Mouse (Mus musculus): ENCODE measurements at regions not wholly inside any gene's neighbourhood (a gene's known extent, or its start where the extent isn't known, plus 50 kb on each side); places are given as distances from the start of the nearest gene placed in this dataset.

DNA sequence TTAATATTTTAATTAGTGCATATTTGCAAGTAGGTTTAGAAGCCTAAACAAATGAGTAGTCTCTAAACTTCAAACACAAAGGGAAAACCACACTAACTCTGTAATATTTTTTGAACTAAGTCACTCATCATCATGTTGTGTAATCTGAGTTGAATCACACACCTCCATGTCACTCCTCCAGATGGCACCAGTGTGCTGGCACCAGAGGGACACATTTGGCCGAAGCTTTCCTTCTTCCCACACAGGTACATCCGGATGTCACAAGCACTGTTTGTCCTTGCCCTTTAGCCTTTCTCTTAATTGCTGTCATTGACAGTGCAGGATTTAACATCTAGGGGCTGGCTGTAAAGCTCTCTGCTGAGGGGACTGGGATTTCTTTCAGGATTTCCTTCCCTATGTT is 256.7 kb upstream of the Ccdc54 start:
- H3K9me3 ChIP-seq (replicated peaks): no peaks in the 10 kb centered on the region
- no peaks in the 10 kb centered on the region for H3K27me3 ChIP-seq
- no peak overlapping the region for H3K27ac ChIP-seq
- no peak overlapping the region for H3K4me2 ChIP-seq
- H3K9ac ChIP-seq: no peak overlapping the region
- H3K4me3 ChIP-seq: no peak overlapping the region
- H3K36me3 ChIP-seq (ENCODE audit: poor library complexity, severe bottlenecking): no peaks in the 10 kb centered on the region
- ATAC-seq: no peak
- H3K4me1 ChIP-seq: no peaks in the 10 kb centered on the region
- WGBS: 36% methylated on average over 2 of the region's 2 CpGs

DNA sequence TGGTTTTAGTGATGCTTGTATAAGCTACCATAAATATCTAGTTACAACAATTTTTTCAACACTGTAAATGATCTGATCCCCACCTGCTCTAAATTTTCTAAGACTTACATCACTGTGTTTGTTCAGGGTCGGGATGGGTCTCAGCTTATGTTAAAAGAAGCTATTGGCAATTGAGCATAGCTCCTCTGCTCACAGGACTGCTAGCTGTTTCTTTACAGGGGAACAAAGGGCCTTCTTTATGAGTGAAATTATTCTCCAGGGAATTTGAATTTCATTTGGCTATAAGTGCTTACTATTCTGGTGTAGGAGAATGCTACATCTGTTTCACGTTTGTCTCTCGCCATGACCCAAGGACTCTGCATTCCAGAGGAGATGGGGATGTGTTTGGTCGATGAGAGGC is 255.6 kb upstream of the Ccdc54 start:
- no peak for ATAC-seq
- H3K27me3 ChIP-seq: no peaks in the 10 kb centered on the region
- no peak overlapping the region for H3K4me3 ChIP-seq
- no peak overlapping the region for H3K4me2 ChIP-seq
- no peak overlapping the region for H3K27ac ChIP-seq
- no peaks in the 10 kb centered on the region for H3K9me3 ChIP-seq (replicated peaks)
- no peaks in the 10 kb centered on the region for H3K36me3 ChIP-seq (ENCODE audit: poor library complexity, severe bottlenecking)
- no peaks in the 10 kb centered on the region for H3K4me1 ChIP-seq
- no peak overlapping the region for H3K9ac ChIP-seq
- 70% methylated on average over 4 of the region's 4 CpGs for WGBS

- Histone ChIP-seq H3K4me3 (no peak overlapping the region), H3K9ac (no peak overlapping the region), H3K27me3 (no peaks in the 10 kb centered on the region), H3K4me2 (peak overlapping the region; percentile 34), H3K4me1 (no peaks in the 10 kb centered on the region), H3K27ac (no peak overlapping the region), H3K9me3 (replicated peaks) (no peaks in the 10 kb centered on the region), H3K36me3 (ENCODE audit: poor library complexity, severe bottlenecking) (no peaks in the 10 kb centered on the region)
- 34% methylated on average over 15 of the region's 15 CpGs for WGBS
- peak; percentile 95 for ATAC-seq
Measured at GRCm38 (mm10) chr16:50841677-50842580, 251.0 kb upstream of the Ccdc54 start.

- H3K4me2 ChIP-seq: no peak overlapping the region
- H3K9me3 ChIP-seq (replicated peaks): no peaks in the 10 kb centered on the region
- no peak overlapping the region for H3K9ac ChIP-seq
- no peak overlapping the region for H3K4me3 ChIP-seq
- H3K27ac ChIP-seq: no peak overlapping the region
- no peaks in the 10 kb centered on the region for H3K4me1 ChIP-seq
- 72% methylated on average over 10 of the region's 10 CpGs for whole genome bisulfite sequencing
- no peaks in the 10 kb centered on the region for H3K36me3 ChIP-seq (ENCODE audit: poor library complexity, severe bottlenecking)
- H3K27me3 ChIP-seq: no peaks in the 10 kb centered on the region
- peak; percentile 46 for ATAC-seq
Measured at GRCm38 (mm10) chr16:50841205-50841604, 250.3 kb upstream of the Ccdc54 start.

- H3K27me3 ChIP-seq: no peaks in the 10 kb centered on the region
- H3K4me3 ChIP-seq: no peak overlapping the region
- no peaks in the 10 kb centered on the region for H3K9me3 ChIP-seq (replicated peaks)
- H3K36me3 ChIP-seq (ENCODE audit: poor library complexity, severe bottlenecking): no peaks in the 10 kb centered on the region
- no peaks in the 10 kb centered on the region for H3K4me1 ChIP-seq
- H3K4me2 ChIP-seq: no peak overlapping the region
- ATAC-seq: no peak
- H3K9ac ChIP-seq: no peak overlapping the region
- 72% methylated on average over 9 of the region's 9 CpGs for WGBS
- no peak overlapping the region for H3K27ac ChIP-seq
Measured at GRCm38 (mm10) chr16:50839665-50840064, 248.7 kb upstream of the Ccdc54 start.

GRCm38 (mm10) chr16:50837416-50837815 is 246.5 kb upstream of the Ccdc54 start:
- 81% methylated on average over 9 of the region's 9 CpGs for WGBS
- no peak overlapping the region for H3K9ac ChIP-seq

GRCm38 (mm10) chr16:50836457-50836856 is 245.5 kb upstream of the Ccdc54 start:
- ATAC-seq: no peak
- H3K9me3 ChIP-seq (replicated peaks): no peaks in the 10 kb centered on the region
- no peak overlapping the region for H3K9ac ChIP-seq
- no peaks in the 10 kb centered on the region for H3K4me1 ChIP-seq
- WGBS: 70% methylated on average over 4 of the region's 4 CpGs
- H3K27me3 ChIP-seq: no peaks in the 10 kb centered on the region
- H3K36me3 ChIP-seq (ENCODE audit: poor library complexity, severe bottlenecking): no peaks in the 10 kb centered on the region
- H3K27ac ChIP-seq: no peak overlapping the region
- no peak overlapping the region for H3K4me2 ChIP-seq
- no peak overlapping the region for H3K4me3 ChIP-seq

More at GRCm38 (mm10) chr16:50837416-50837815, 246.5 kb upstream of the Ccdc54 start:
- Histone ChIP-seq H3K4me1 (no peaks in the 10 kb centered on the region), H3K36me3 (ENCODE audit: poor library complexity, severe bottlenecking) (no peaks in the 10 kb centered on the region), H3K9me3 (replicated peaks) (no peaks in the 10 kb centered on the region), H3K4me2 (no peak overlapping the region), H3K27ac (no peak overlapping the region), H3K4me3 (no peak overlapping the region), H3K27me3 (no peaks in the 10 kb centered on the region)
- no peak for ATAC-seq

GRCm38 (mm10) chr16:50833357-50833756 is 242.4 kb upstream of the Ccdc54 start:
- no peak overlapping the region for H3K4me2 ChIP-seq
- H3K27ac ChIP-seq: no peak overlapping the region
- H3K9me3 ChIP-seq (replicated peaks): no peaks in the 10 kb centered on the region
- no peaks in the 10 kb centered on the region for H3K27me3 ChIP-seq
- 0 out of 2 replicates have a peak, but pooled peaks have one; percentile 50 for ATAC-seq
- no peak overlapping the region for H3K9ac ChIP-seq
- H3K36me3 ChIP-seq (ENCODE audit: poor library complexity, severe bottlenecking): no peaks in the 10 kb centered on the region
- no peak overlapping the region for H3K4me3 ChIP-seq
- 87% methylated on average over 2 of the region's 2 CpGs for WGBS
- no peaks in the 10 kb centered on the region for H3K4me1 ChIP-seq

DNA sequence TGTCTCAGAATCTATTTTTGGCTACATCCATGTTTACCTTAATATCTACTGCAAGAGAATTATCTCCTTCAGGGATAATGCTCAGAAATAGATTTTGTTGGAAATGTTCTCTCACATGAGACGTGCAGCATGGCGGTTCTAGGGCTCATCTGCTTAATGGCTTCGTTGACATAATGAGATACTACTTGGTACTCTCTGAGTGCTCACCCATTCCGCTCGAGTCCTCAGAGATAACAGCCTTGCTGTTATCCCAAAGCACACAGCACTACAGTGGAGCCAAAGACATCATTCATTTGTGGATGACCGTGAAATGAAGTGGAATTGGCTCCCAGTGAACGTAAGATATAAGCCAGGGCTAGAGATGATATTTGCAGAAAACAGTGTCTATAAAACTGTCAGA is 231.4 kb upstream of the Ccdc54 start:
- Histone ChIP-seq H3K27ac (no peak overlapping the region), H3K9ac (no peak overlapping the region), H3K4me3 (no peak overlapping the region), H3K4me2 (no peak overlapping the region), H3K9me3 (replicated peaks) (no peaks in the 10 kb centered on the region), H3K36me3 (ENCODE audit: poor library complexity, severe bottlenecking) (no peaks in the 10 kb centered on the region), H3K27me3 (no peaks in the 10 kb centered on the region), H3K4me1 (no peaks in the 10 kb centered on the region)
- ATAC-seq: no peak
- WGBS: 82% methylated on average over 7 of the region's 7 CpGs

GRCm38 (mm10) chr16:50814626-50815025 is 223.7 kb upstream of the Ccdc54 start:
- Histone ChIP-seq H3K4me2 (no peak overlapping the region), H3K9ac (no peak overlapping the region), H3K36me3 (ENCODE audit: poor library complexity, severe bottlenecking) (no peaks in the 10 kb centered on the region), H3K9me3 (replicated peaks) (no peaks in the 10 kb centered on the region), H3K4me3 (no peak overlapping the region), H3K27ac (no peak overlapping the region), H3K27me3 (no peaks in the 10 kb centered on the region), H3K4me1 (no peaks in the 10 kb centered on the region)
- WGBS: 85% methylated on average over 4 of the region's 4 CpGs
- no peak for ATAC-seq

DNA sequence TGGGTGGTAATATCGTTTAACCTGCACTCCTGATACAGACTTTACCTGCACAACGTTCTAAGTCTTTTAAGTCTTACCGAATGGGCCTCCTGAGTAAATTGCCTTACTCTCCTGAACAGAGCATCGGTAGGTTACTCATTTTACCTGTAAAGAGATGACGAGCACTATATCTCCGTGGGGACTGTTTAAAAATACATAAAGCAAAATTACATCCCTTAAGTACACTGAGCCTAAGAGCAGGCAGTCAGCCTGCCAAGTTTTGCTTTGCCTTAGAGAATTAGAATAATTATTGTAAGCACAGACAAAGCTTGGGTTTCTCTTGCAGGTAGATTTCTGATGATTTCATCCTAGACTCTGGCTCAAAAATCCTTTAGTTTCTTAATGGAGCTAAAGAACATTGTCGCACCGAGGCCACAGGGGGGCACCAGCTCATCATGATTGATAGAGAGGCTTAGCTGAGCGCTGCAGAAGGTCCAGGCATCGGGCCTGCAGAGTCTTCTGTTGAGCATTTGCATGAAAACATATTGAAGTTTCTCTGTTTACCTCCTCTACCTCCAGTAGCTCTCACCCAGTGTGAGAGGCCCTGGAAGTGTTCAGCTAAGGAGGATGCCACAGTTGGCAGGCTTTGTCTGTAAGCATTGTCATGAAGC is 208.3 kb upstream of the Ccdc54 start:
- Histone ChIP-seq H3K9me3 (replicated peaks) (no peaks in the 10 kb centered on the region), H3K4me2 (no peak overlapping the region), H3K4me1 (no peaks in the 10 kb centered on the region), H3K4me3 (no peak overlapping the region), H3K27me3 (no peaks in the 10 kb centered on the region), H3K9ac (no peak overlapping the region), H3K36me3 (ENCODE audit: poor library complexity, severe bottlenecking) (no peaks in the 10 kb centered on the region), H3K27ac (no peak overlapping the region)
- 53% methylated on average over 10 of the region's 10 CpGs for WGBS
- peak; percentile 93 for ATAC-seq

- no peak for ATAC-seq
- no peaks in the 10 kb centered on the region for H3K36me3 ChIP-seq (ENCODE audit: poor library complexity, severe bottlenecking)
Measured at GRCm38 (mm10) chr16:50798095-50798494, 207.1 kb upstream of the Ccdc54 start.

More at GRCm38 (mm10) chr16:50798095-50798494, 207.1 kb upstream of the Ccdc54 start:
- H3K4me3 ChIP-seq: no peak overlapping the region
- no peak overlapping the region for H3K27ac ChIP-seq
- no peaks in the 10 kb centered on the region for H3K9me3 ChIP-seq (replicated peaks)
- H3K4me1 ChIP-seq: no peaks in the 10 kb centered on the region
- no peaks in the 10 kb centered on the region for H3K27me3 ChIP-seq
- WGBS: 84% methylated on average over 6 of the region's 6 CpGs
- no peak overlapping the region for H3K4me2 ChIP-seq
- no peak overlapping the region for H3K9ac ChIP-seq
